Mouse (Mus musculus) C2C12 (cell line): ENCODE measurements around the gene Apmap.

Experiments used
- CTCF ChIP-seq: IDR thresholded peaks from one replicate; pipeline ENCODE4 v1.5.1; 2011; ENCODE audit not compliant: control insufficient read depth, insufficient read depth, insufficient read length
- FOSL1 ChIP-seq: IDR thresholded peaks from one replicate; pipeline ENCODE4 v1.8.0; 2011; ENCODE audit warnings: mild to moderate bottlenecking, low read length; ENCODE audit not compliant: poor library complexity, insufficient read depth, severe bottlenecking
- MYOD1 ChIP-seq: IDR thresholded peaks from one replicate; pipeline ENCODE4 v1.6.1; 2011; ENCODE audit warnings: low read depth; ENCODE audit not compliant: control insufficient read depth, insufficient read length
- MYOG ChIP-seq: IDR thresholded peaks from one replicate; pipeline ENCODE4 v1.6.1; 2011; ENCODE audit not compliant: control insufficient read depth, insufficient read length; ENCODE audit errors: extremely low read depth
- USF1 ChIP-seq: IDR thresholded peaks from one replicate; pipeline ENCODE4 v1.6.1; 2011; ENCODE audit warnings: low read depth, mild to moderate bottlenecking, control low read depth, moderate library complexity

DNA sequence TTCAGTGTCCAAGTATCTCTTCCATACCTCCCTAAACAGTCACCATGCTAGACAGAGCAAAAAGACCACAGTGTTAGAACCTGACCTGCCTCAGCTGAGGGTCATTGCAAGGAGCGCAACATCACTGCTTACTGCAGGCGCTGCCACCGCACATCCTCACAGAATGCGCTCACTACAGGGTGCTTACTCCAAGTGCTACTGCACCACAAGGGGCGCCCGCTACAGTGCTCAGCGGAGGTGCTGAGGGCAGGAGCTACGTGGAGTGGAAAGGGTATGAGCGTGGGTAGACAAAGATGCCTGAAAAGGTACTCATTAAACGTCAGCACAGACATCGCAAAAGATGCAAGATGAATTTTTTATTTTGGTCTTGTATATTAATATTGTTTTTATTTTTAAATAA lies 19.3 kb downstream of the Apmap start:
- no peak for TF ChIP-seq CTCF
- no peak for TF ChIP-seq MYOG
- no peak for TF ChIP-seq USF1
- TF ChIP-seq MYOD1 = no peak
- no peak for TF ChIP-seq FOSL1
